Mouse (Mus musculus): Measurements from ENCODE around the gene Dpp3.

GRCm38 (mm10) chr19:4899888-4900287 lies 28.2 kb downstream of the Dpp3 start:
- TF ChIP-seq CTCF (IDR thresholded peaks at IDR 0.05; ENCODE audit: control insufficient read depth, insufficient read depth, insufficient read length) (no peak), MYOD1 (IDR thresholded peaks at IDR 0.05; ENCODE audit: control insufficient read depth, insufficient read length, low read depth) (no peak), USF1 (IDR thresholded peaks at IDR 0.05; ENCODE audit: low read depth) (no peak)
